Mouse (Mus musculus): ENCODE results near the gene Csnk1e. TPM values are rescaled to one million over a fixed set of nuclear protein-coding genes. Genes with fewer than 3 reads are reported as not detected.
A peak's percentile ranks its signal among the peaks of the same experiment; 100 is the strongest.

The Csnk1e gene
- 81.0 and 82.7 TPM in 2 replicates for polyA plus RNA-seq (2015; fragmentation: Nextera tagmentation; extraction: Ambion mirVana)

DNA sequence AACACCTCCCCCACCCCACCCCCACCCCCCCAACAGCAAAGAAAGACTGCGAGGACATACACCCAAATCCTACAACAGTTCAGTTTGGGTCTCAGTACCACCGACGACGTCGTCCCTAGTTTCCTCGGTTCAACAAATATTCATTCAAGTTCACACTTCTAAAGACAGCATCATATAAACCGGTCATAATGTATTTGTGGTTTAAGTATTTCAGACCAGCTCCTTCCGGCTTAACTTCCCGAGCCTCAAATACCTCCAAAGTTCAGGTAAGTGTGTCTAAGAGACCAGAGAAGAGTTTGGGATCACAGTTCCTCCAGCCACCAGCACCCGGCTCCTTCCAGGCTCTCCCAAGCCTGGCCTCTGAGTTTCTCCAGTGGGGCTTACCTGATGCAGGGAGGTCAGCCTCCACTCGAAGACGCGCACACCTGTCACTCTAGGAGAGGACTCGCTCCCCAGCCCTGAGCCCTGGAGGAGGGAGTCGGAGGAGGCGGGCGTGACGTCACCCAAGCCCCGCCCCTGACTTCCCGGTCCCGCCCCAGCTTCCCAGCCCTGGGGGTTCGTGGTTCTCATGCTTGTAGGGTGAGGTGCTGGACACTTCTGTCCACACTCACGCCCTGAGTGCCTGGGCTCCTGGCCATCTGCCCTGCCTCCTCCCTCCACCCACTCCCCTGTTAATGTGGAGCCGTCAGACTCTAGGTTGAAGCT is at the start of gene Csnk1e:
Csnk1e (minus strand) TSS at position 461 of the 705 bp plus-strand sequence.
- Histone ChIP-seq H3K4me1 (peaks cover 11% of the 10 kb centered on the region), H3K4me2 (peak within 1 kb of the TSS; percentile 80), H3K9ac (peak within 1 kb of the TSS; percentile 28), H3K4me3 (peak within 1 kb of the TSS; percentile 36), H3K9me3 (no peaks in the 10 kb centered on the region), H3K36me3 (no peaks in the 10 kb centered on the region), H3K27ac (no peak within 1 kb of the TSS), H3K27me3 (no peaks in the 10 kb centered on the region; the same call in 1 of the 2 replicates)
- peak; percentile 63 for ATAC-seq (ENCODE audit: insufficient number of reproducible peaks, low FRiP score, low TSS enrichment, low read depth)
- WGBS = 2% methylated on average over 24 of the region's 24 CpGs

DNA sequence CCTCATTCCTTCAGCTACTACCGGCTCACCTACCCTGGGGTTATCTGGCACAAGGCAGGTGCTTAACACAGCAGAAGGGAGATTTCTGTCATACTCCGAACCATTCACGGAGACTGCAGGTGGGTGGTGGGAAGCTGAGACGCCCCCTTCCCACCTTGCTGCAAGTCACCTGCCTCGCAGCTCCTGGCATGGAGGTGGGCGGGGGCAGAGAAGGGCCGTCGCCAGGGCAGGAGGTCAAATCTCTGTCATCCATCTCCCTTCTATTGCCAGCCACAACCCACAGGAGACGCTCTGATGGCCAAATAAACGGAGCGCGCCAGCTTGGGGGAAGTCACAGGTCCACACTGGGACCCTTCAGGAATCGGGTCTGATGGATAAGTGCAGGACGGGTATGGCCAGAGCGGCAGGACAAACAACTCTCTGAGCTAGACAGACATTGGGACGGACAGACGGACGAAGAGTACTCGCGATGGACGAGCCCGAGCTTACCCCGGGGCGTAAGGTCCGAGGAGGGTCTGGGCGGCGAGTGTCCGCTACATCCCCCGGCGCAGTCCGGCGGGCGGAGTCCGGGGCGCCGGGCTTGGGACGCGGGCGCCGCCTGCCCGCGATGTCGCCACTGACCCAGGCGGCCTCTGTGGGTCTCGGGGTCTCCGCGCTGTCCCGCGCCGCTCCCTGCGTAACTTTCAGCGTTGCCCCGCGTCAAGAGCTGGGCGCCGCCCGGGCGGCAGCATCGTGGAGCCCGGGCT is 49.5 kb upstream of the Csnk1e start, which contains the start of gene Kcnj4:
Kcnj4 (minus strand) TSS at position 535 of the 746 bp plus-strand sequence.
- peak within 1 kb of the TSS; percentile 56 for H3K4me3 ChIP-seq
- H3K9ac ChIP-seq = peak within 1 kb of the TSS; percentile 42
- H3K27ac ChIP-seq = no peak within 1 kb of the TSS
- peaks cover 92% of the 10 kb centered on the region for H3K27me3 ChIP-seq
- H3K4me2 ChIP-seq = peak within 1 kb of the TSS; percentile 100
- H3K9me3 ChIP-seq = no peaks in the 10 kb centered on the region
- H3K36me3 ChIP-seq = no peaks in the 10 kb centered on the region
- H3K4me1 ChIP-seq = peaks cover 17% of the 10 kb centered on the region
- ATAC-seq (ENCODE audit: insufficient number of reproducible peaks, low FRiP score, low TSS enrichment, low read depth) = no peak
- under 1% methylated on average over 53 of the region's 60 CpGs for WGBS

DNA sequence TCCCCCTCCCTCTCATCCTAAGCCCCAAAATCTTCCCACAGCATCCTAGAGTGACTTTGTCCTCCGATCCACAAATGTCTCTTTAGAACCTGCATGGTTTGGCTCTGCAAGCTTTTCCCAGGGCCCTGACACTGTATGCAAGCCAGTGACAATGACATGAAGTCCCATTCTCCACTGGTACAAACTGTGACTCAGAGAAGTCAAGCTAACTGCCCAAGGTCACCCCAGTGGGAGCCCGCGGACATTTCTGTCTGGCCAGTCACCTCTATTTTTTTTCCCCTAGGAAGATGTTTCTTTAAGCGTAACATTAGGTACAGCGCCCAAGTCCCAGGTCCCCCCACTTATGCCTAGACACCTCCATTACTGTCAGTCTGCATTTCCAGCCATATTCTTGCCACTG is 48.1 kb upstream of the Csnk1e start:
- Histone ChIP-seq H3K9ac (no peak overlapping the region), H3K27ac (no peak overlapping the region), H3K4me3 (no peak overlapping the region), H3K9me3 (no peaks in the 10 kb centered on the region), H3K4me2 (no peak overlapping the region), H3K36me3 (no peaks in the 10 kb centered on the region), H3K4me1 (peaks cover 17% of the 10 kb centered on the region), H3K27me3 (peaks cover 99% of the 10 kb centered on the region)
- no peak for ATAC-seq (ENCODE audit: insufficient number of reproducible peaks, low FRiP score, low TSS enrichment, low read depth)
- WGBS = 74% methylated on average over 5 of the region's 5 CpGs

DNA sequence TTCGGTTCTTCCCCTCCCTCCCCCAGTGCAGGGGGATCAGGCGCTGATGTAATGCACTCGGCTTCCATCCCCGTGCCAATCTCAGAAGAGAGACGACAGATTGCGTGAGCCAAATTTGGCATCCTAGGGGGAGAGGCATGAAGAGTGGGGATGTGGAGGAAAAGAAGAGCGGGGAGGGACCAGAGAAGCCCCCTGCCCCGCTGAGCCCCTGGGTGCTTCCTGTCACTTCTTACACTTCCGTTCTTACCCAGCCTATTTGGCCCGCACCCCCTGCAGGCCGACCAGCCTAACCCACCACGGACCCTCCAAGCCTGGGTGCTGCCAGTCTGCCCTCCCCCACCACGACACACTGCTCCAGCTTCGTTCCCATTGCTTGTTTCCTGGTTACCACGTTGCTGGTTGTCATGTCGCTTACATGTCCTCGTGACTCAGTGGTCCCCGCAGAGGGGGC is 47.5 kb upstream of the Csnk1e start:
- H3K27me3 ChIP-seq = peaks cover 99% of the 10 kb centered on the region
- H3K4me3 ChIP-seq = no peak overlapping the region
- H3K36me3 ChIP-seq = no peaks in the 10 kb centered on the region
- peaks cover 17% of the 10 kb centered on the region for H3K4me1 ChIP-seq
- no peak overlapping the region for H3K4me2 ChIP-seq
- no peak overlapping the region for H3K9ac ChIP-seq
- no peaks in the 10 kb centered on the region for H3K9me3 ChIP-seq
- 25% methylated on average over 18 of the region's 18 CpGs for WGBS
- no peak overlapping the region for H3K27ac ChIP-seq
- no peak for ATAC-seq (ENCODE audit: insufficient number of reproducible peaks, low FRiP score, low TSS enrichment, low read depth)

DNA sequence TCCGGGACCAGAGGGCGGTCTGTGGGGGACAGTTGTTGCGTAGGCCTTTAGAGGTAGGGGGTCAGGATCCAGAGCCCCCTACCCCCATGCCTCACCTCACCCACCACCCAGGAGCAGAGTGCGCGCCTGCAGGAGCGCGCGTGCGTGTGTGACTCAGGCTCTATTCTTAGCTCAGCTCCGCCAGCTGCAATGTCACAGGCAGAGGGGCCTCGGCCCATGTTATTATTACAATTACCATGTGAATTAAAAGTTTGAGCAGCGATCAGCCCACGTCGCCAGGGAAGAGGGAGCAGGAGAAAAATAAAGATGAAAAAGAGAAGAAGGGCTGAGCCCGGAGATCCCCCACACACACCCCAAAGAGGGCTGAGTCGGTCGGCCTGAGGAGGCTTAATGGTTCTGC is 44.7 kb upstream of the Csnk1e start:
- no peaks in the 10 kb centered on the region for H3K9me3 ChIP-seq
- H3K4me3 ChIP-seq = no peak overlapping the region
- H3K4me1 ChIP-seq = peaks cover 5% of the 10 kb centered on the region
- H3K27ac ChIP-seq = no peak overlapping the region
- peaks cover 74% of the 10 kb centered on the region for H3K27me3 ChIP-seq
- 75% methylated on average over 17 of the region's 17 CpGs for WGBS
- no peak overlapping the region for H3K9ac ChIP-seq
- ATAC-seq (ENCODE audit: insufficient number of reproducible peaks, low FRiP score, low TSS enrichment, low read depth) = no peak
- H3K36me3 ChIP-seq = no peaks in the 10 kb centered on the region
- H3K4me2 ChIP-seq = no peak overlapping the region

DNA sequence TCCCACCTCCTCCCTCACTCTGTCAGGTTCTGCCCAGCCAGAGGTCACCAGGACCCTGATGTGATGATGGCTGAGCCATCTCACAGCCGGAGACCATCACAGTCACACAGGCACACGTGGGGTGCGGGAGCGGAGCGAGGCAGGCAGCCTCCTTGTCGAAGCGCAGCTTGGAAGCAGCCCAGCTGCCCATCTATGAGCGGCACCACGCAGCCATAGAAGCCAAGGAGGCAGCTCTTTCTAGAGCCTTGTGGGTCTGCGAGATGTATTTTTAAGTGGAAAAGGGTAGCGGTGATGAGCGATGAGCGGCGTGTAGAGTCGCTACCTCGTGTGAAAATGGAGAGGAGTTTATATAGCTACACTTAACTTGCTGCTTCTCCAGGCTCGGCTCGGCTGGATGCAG is 38.2 kb upstream of the Csnk1e start:
- Histone ChIP-seq H3K9me3 (no peaks in the 10 kb centered on the region), H3K4me1 (no peaks in the 10 kb centered on the region), H3K9ac (no peak overlapping the region), H3K36me3 (no peaks in the 10 kb centered on the region), H3K4me3 (no peak overlapping the region), H3K27ac (no peak overlapping the region), H3K4me2 (no peak overlapping the region), H3K27me3 (peaks cover 37% of the 10 kb centered on the region)
- no peak for ATAC-seq (ENCODE audit: insufficient number of reproducible peaks, low FRiP score, low TSS enrichment, low read depth)
- 44% methylated on average over 18 of the region's 18 CpGs for WGBS

DNA sequence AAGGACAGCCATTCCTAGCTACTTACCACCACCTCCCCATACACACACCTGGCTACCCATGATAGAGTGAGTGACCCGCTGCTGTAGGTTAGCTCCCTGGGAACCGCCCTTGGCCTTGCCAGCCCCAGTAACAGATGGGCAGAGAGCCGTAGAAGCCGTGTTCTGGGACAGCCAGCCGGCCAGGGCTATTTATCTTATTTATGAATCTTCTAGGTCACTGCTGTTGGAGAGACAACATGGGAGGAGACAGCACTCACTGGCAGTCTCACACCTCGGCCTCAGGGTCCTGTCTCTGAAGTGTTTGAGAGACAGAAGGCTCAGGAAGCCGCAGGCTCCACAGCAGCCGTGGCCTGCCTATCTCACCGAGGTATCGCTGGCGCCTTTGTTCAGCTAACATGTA is 34.1 kb upstream of the Csnk1e start:
- ATAC-seq (ENCODE audit: insufficient number of reproducible peaks, low FRiP score, low TSS enrichment, low read depth) = no peak
- Histone ChIP-seq H3K4me1 (no peaks in the 10 kb centered on the region), H3K27me3 (peaks cover 28% of the 10 kb centered on the region), H3K4me2 (no peak overlapping the region), H3K36me3 (no peaks in the 10 kb centered on the region), H3K9me3 (no peaks in the 10 kb centered on the region), H3K9ac (no peak overlapping the region), H3K27ac (no peak overlapping the region), H3K4me3 (no peak overlapping the region)
- WGBS = 66% methylated on average over 11 of the region's 11 CpGs

DNA sequence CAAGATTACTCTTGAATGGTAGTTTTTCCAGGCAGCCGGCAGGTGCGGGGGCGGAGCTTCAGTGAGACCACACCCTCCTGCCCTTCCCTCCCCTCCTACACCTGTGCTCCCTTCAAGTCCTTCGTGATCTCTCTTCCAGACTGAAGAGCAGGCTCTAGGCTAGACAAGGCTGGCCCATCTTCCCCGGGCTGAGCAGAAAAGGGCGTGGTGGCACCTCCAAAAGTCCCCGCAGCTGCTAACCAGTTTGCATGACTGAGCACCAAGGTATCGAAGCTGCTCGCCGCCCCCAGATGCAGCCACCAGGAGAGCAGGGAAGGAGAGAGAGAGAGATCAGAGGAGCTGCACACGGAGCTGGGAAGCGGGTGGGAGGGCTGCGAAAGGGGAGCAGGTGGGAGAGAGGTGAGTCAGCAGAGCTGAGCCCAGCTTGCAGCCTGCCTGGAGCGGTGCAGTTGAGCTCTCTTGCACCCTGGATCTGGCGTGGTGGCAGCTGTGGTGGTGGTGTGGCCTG is 25.9 kb upstream of the Csnk1e start:
- Histone ChIP-seq H3K9ac (no peak overlapping the region), H3K4me2 (no peak overlapping the region), H3K36me3 (no peaks in the 10 kb centered on the region), H3K4me3 (no peak overlapping the region), H3K27me3 (peaks cover 33% of the 10 kb centered on the region), H3K4me1 (peaks cover 14% of the 10 kb centered on the region), H3K27ac (no peak overlapping the region), H3K9me3 (no peaks in the 10 kb centered on the region)
- 7% methylated on average over 15 of the region's 15 CpGs for WGBS
- ATAC-seq (ENCODE audit: insufficient number of reproducible peaks, low FRiP score, low TSS enrichment, low read depth) = no peak

DNA sequence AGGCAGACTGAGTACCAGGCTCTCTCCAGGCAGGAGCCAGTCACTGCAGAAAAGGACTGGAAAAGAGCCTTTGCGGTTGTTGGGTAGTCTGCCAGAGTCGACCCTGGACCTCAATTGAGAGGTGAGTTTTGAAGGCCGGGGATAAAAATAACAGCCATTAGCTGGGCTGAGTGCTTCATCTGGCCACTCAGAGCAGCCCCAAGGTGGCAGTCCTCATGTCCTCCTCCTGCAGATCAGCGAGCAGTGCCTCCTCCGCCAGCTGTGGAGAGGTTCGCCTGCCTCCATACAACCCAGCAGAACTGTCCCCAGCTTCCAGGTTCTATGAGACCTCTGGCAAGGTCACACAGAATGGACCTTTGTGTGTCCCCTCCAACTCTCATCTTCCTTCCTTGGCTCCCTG is 21.9 kb upstream of the Csnk1e start:
- Histone ChIP-seq H3K4me2 (no peak overlapping the region), H3K9ac (no peak overlapping the region), H3K4me3 (no peak overlapping the region), H3K9me3 (no peaks in the 10 kb centered on the region), H3K36me3 (no peaks in the 10 kb centered on the region), H3K27ac (no peak overlapping the region), H3K27me3 (peaks cover 27% of the 10 kb centered on the region), H3K4me1 (peaks cover 14% of the 10 kb centered on the region)
- 58% methylated on average over 6 of the region's 6 CpGs for WGBS
- no peak for ATAC-seq (ENCODE audit: insufficient number of reproducible peaks, low FRiP score, low TSS enrichment, low read depth)

DNA sequence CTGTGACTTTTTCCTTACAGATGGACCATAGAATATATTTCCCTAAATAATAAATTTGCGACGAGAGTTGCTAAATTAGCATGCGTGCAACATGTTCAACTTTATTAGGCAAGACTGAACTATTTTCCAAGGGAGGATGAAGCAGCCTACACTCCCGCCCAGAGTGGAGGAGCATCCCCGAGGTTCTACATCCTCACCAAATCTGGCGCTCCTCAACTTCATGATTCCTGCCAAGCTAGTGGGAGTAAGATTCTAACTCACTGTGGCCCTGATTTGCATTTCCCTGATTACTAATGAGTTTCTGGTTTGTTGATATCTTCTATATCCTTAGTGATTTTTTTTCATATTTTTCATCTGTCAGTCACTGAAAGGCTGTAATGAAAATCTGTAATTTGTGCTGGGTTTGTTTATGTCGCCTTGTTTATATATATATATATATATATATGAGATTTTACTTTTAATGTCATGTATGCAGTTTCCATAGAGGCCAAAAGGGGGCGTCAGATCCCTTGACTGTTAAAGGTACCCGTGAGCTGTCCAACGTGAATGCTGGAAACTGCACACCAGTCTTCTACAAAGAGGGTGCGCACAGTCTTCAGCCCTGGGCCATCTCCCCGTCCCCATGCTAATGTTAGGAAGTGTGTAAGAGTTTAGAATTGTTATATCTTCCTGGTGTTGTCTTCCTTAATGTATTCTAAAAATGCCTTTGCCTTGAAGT is 18.4 kb upstream of the Csnk1e start:
- WGBS = 58% methylated on average over 12 of the region's 12 CpGs
- no peak for ATAC-seq (ENCODE audit: insufficient number of reproducible peaks, low FRiP score, low TSS enrichment, low read depth)
- Histone ChIP-seq H3K9me3 (no peaks in the 10 kb centered on the region), H3K27ac (no peak overlapping the region), H3K9ac (no peak overlapping the region), H3K4me3 (no peak overlapping the region), H3K36me3 (no peaks in the 10 kb centered on the region), H3K4me2 (no peak overlapping the region), H3K27me3 (no peaks in the 10 kb centered on the region), H3K4me1 (peaks cover 11% of the 10 kb centered on the region)

DNA sequence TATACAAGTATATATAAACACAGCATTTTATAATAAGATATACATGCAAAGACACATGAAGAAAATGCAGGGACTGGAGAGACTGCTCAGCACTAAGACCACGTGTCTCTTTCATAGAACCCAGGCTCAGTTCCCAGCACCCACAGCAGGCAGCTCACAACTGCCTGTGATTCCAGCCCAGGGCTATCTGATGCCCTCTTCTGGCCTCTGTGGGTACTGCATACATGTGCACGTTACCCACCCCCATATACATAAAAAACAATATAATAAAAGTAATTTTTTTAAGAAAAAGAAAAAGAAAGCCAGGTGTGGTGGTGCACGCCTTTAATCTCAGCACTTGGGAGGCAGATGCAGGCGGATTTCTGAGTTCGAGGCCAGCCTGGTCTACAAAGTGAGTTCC is 17.7 kb upstream of the Csnk1e start:
- Histone ChIP-seq H3K4me1 (peaks cover 10% of the 10 kb centered on the region), H3K36me3 (no peaks in the 10 kb centered on the region), H3K27me3 (peaks cover under 1% of the 10 kb centered on the region; the same call in 1 of the 2 replicates), H3K27ac (no peak overlapping the region), H3K9ac (no peak overlapping the region), H3K9me3 (no peaks in the 10 kb centered on the region), H3K4me2 (no peak overlapping the region), H3K4me3 (no peak overlapping the region)
- no peak for ATAC-seq (ENCODE audit: insufficient number of reproducible peaks, low FRiP score, low TSS enrichment, low read depth)
- WGBS = 80% methylated on average over 5 of the region's 5 CpGs
